Mouse (Mus musculus) E14TG2a.4 (cell line): ENCODE results near the gene Hyal1.

ENCODE experiments used
- CTCF ChIP-seq: conservative IDR thresholded peaks from 2 replicates; pipeline ENCODE4 v1.5.1; 2014; ENCODE audit warnings: low read length
- NANOG ChIP-seq: IDR thresholded peaks from 2 replicates; pipeline ENCODE4 v1.6.1; 2014; ENCODE audit warnings: borderline replicate concordance, low read length, mixed read lengths

DNA sequence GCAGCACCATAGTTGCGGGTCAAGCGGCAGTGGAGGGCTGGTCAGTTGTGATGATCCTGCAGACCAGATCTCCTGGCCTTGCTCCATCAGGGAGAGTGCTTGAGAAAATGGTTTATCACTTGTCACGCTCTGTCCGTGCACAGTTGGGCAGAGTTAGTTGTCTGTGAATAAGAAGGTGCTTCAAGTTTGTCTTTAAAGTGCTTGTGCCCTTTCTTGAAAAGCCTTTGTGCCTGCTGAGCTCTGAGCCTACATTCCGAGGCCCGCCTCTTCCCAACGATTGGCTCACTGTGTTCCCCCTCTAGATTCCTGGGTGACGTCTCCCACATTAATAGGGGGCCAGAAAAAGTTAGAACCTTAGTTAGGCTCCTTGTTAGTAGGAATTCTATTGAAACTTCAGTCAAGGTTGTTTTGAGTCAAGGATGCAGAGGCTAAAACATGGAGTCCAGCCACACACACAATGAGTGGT, 24.8 kb upstream of the Hyal1 start:
- TF ChIP-seq NANOG (no peak), CTCF (no peak)
